Mouse (Mus musculus): ENCODE results near the gene Dgkb. TPM values are rescaled to one million over a fixed set of nuclear protein-coding genes. Genes with fewer than 3 reads are reported as not detected.

Gene Dgkb
- polyA plus RNA-seq, 1 experiment from 2014 or later, result 4.7 TPM

- WGBS, result 68% methylated on average over 3 of the region's 3 CpGs
- H3K4me3 ChIP-seq (ENCODE audit: low read depth, low read length), result no peak overlapping the region
- no peak for ATAC-seq (replicated peaks; ENCODE audit: low FRiP score, low TSS enrichment, low read depth)
- no peak for DNase-seq (ENCODE audit: low spot score)
- H3K4me1 ChIP-seq (replicated peaks; ENCODE audit: control insufficient read depth, insufficient read depth, low read length), result no peaks in the 10 kb centered on the region
- no peaks in the 10 kb centered on the region for H3K36me3 ChIP-seq (ENCODE audit: control insufficient read depth, insufficient read depth, low read length)
- no peak overlapping the region for H3K9ac ChIP-seq (ENCODE audit: low read length)
- H3K27ac ChIP-seq (ENCODE audit: low read depth), result no peak overlapping the region
- no peak overlapping the region for H3K4me2 ChIP-seq (ENCODE audit: low read length)
- no peaks in the 10 kb centered on the region for H3K9me3 ChIP-seq (ENCODE audit: control insufficient read depth, low read length)
- H3K27me3 ChIP-seq (replicated peaks; ENCODE audit: control insufficient read depth, insufficient read depth, low read length), result no peaks in the 10 kb centered on the region
Measured at GRCm38 (mm10) chr12:38303841-38304240, 486.3 kb downstream of the Dgkb start.

- no peak for ATAC-seq (replicated peaks; ENCODE audit: low FRiP score, low TSS enrichment, low read depth)
Measured at GRCm38 (mm10) chr12:38304245-38304644, 486.7 kb downstream of the Dgkb start.

GRCm38 (mm10) chr12:38309885-38310284, 492.4 kb downstream of the Dgkb start:
- Histone ChIP-seq H3K27ac (ENCODE audit: low read depth) (no peak overlapping the region), H3K9me3 (ENCODE audit: control insufficient read depth, low read length) (no peaks in the 10 kb centered on the region), H3K36me3 (ENCODE audit: control insufficient read depth, insufficient read depth, low read length) (no peaks in the 10 kb centered on the region), H3K4me2 (ENCODE audit: low read length) (no peak overlapping the region), H3K9ac (ENCODE audit: low read length) (no peak overlapping the region), H3K27me3 (replicated peaks; ENCODE audit: control insufficient read depth, insufficient read depth, low read length) (no peaks in the 10 kb centered on the region), H3K4me3 (ENCODE audit: low read depth, low read length) (no peak overlapping the region), H3K4me1 (replicated peaks; ENCODE audit: control insufficient read depth, insufficient read depth, low read length) (no peaks in the 10 kb centered on the region)
- ATAC-seq (replicated peaks; ENCODE audit: low FRiP score, low TSS enrichment, low read depth) (no peak), DNase-seq (ENCODE audit: low spot score) (no peak)

More at GRCm38 (mm10) chr12:38304245-38304644, 486.7 kb downstream of the Dgkb start:
- Histone ChIP-seq H3K27ac (ENCODE audit: low read depth) (no peak overlapping the region), H3K4me1 (replicated peaks; ENCODE audit: control insufficient read depth, insufficient read depth, low read length) (no peaks in the 10 kb centered on the region), H3K9me3 (ENCODE audit: control insufficient read depth, low read length) (no peaks in the 10 kb centered on the region), H3K27me3 (replicated peaks; ENCODE audit: control insufficient read depth, insufficient read depth, low read length) (no peaks in the 10 kb centered on the region), H3K4me2 (ENCODE audit: low read length) (no peak overlapping the region), H3K9ac (ENCODE audit: low read length) (no peak overlapping the region), H3K36me3 (ENCODE audit: control insufficient read depth, insufficient read depth, low read length) (no peaks in the 10 kb centered on the region), H3K4me3 (ENCODE audit: low read depth, low read length) (no peak overlapping the region)
- WGBS, result 85% methylated on average over 3 of the region's 3 CpGs
- DNase-seq (ENCODE audit: low spot score), result no peak

GRCm38 (mm10) chr12:38327729-38328271, 510.3 kb downstream of the Dgkb start:
- H3K36me3 ChIP-seq (ENCODE audit: control insufficient read depth, insufficient read depth, low read length), result no peaks in the 10 kb centered on the region
- no peak overlapping the region for H3K4me2 ChIP-seq (ENCODE audit: low read length)
- H3K27ac ChIP-seq (ENCODE audit: low read depth), result no peak overlapping the region
- H3K4me1 ChIP-seq (replicated peaks; ENCODE audit: control insufficient read depth, insufficient read depth, low read length), result no peaks in the 10 kb centered on the region
- ATAC-seq (replicated peaks; ENCODE audit: low FRiP score, low TSS enrichment, low read depth) (no peak), DNase-seq (ENCODE audit: low spot score) (no peak)
- H3K9me3 ChIP-seq (ENCODE audit: control insufficient read depth, low read length), result no peaks in the 10 kb centered on the region
- H3K27me3 ChIP-seq (replicated peaks; ENCODE audit: control insufficient read depth, insufficient read depth, low read length), result no peaks in the 10 kb centered on the region
- H3K9ac ChIP-seq (ENCODE audit: low read length), result no peak overlapping the region
- 97% methylated on average over 1 of the region's 1 CpGs for WGBS
- no peak overlapping the region for H3K4me3 ChIP-seq (ENCODE audit: low read depth, low read length)

- no peak for DNase-seq (ENCODE audit: low spot score)
- H3K9me3 ChIP-seq (ENCODE audit: control insufficient read depth, low read length), result no peaks in the 10 kb centered on the region
Measured at GRCm38 (mm10) chr12:38328779-38329178, 511.3 kb downstream of the Dgkb start.

GRCm38 (mm10) chr12:38342657-38343056, 525.1 kb downstream of the Dgkb start:
- 9% methylated on average over 6 of the region's 6 CpGs for WGBS
- Histone ChIP-seq H3K4me3 (ENCODE audit: low read depth, low read length) (no peak overlapping the region), H3K9ac (ENCODE audit: low read length) (no peak overlapping the region), H3K27me3 (replicated peaks; ENCODE audit: control insufficient read depth, insufficient read depth, low read length) (no peaks in the 10 kb centered on the region), H3K9me3 (ENCODE audit: control insufficient read depth, low read length) (no peaks in the 10 kb centered on the region), H3K4me1 (replicated peaks; ENCODE audit: control insufficient read depth, insufficient read depth, low read length) (no peaks in the 10 kb centered on the region), H3K36me3 (ENCODE audit: control insufficient read depth, insufficient read depth, low read length) (no peaks in the 10 kb centered on the region), H3K4me2 (ENCODE audit: low read length) (no peak overlapping the region), H3K27ac (ENCODE audit: low read depth) (no peak overlapping the region)
- DNase-seq (ENCODE audit: low spot score) (peak; percentile 72), ATAC-seq (replicated peaks; ENCODE audit: low FRiP score, low TSS enrichment, low read depth) (no peak)

More at GRCm38 (mm10) chr12:38328779-38329178, 511.3 kb downstream of the Dgkb start:
- no peaks in the 10 kb centered on the region for H3K27me3 ChIP-seq (replicated peaks; ENCODE audit: control insufficient read depth, insufficient read depth, low read length)
- H3K36me3 ChIP-seq (ENCODE audit: control insufficient read depth, insufficient read depth, low read length), result no peaks in the 10 kb centered on the region
- H3K27ac ChIP-seq (ENCODE audit: low read depth), result no peak overlapping the region
- no peak overlapping the region for H3K9ac ChIP-seq (ENCODE audit: low read length)
- ATAC-seq (replicated peaks; ENCODE audit: low FRiP score, low TSS enrichment, low read depth), result no peak
- H3K4me3 ChIP-seq (ENCODE audit: low read depth, low read length), result no peak overlapping the region
- H3K4me2 ChIP-seq (ENCODE audit: low read length), result no peak overlapping the region
- H3K4me1 ChIP-seq (replicated peaks; ENCODE audit: control insufficient read depth, insufficient read depth, low read length), result no peaks in the 10 kb centered on the region

- Histone ChIP-seq H3K27me3 (replicated peaks; ENCODE audit: control insufficient read depth, insufficient read depth, low read length) (no peaks in the 10 kb centered on the region), H3K9me3 (ENCODE audit: control insufficient read depth, low read length) (no peaks in the 10 kb centered on the region), H3K27ac (ENCODE audit: low read depth) (no peak overlapping the region), H3K4me3 (ENCODE audit: low read depth, low read length) (no peak overlapping the region), H3K4me2 (ENCODE audit: low read length) (no peak overlapping the region), H3K36me3 (ENCODE audit: control insufficient read depth, insufficient read depth, low read length) (no peaks in the 10 kb centered on the region), H3K4me1 (replicated peaks; ENCODE audit: control insufficient read depth, insufficient read depth, low read length) (no peaks in the 10 kb centered on the region), H3K9ac (ENCODE audit: low read length) (no peak overlapping the region)
- DNase-seq (ENCODE audit: low spot score) (no peak), ATAC-seq (replicated peaks; ENCODE audit: low FRiP score, low TSS enrichment, low read depth) (no peak)
- 82% methylated on average over 3 of the region's 3 CpGs for WGBS
Measured at GRCm38 (mm10) chr12:38352481-38352880, 535.0 kb downstream of the Dgkb start.

- Histone ChIP-seq H3K4me2 (ENCODE audit: low read length) (no peak overlapping the region), H3K36me3 (ENCODE audit: control insufficient read depth, insufficient read depth, low read length) (no peaks in the 10 kb centered on the region), H3K9ac (ENCODE audit: low read length) (no peak overlapping the region), H3K4me1 (replicated peaks; ENCODE audit: control insufficient read depth, insufficient read depth, low read length) (no peaks in the 10 kb centered on the region), H3K27me3 (replicated peaks; ENCODE audit: control insufficient read depth, insufficient read depth, low read length) (no peaks in the 10 kb centered on the region), H3K9me3 (ENCODE audit: control insufficient read depth, low read length) (no peaks in the 10 kb centered on the region), H3K27ac (ENCODE audit: low read depth) (no peak overlapping the region), H3K4me3 (ENCODE audit: low read depth, low read length) (no peak overlapping the region)
- 88% methylated on average over 1 of the region's 1 CpGs for WGBS
- DNase-seq (ENCODE audit: low spot score) (no peak), ATAC-seq (replicated peaks; ENCODE audit: low FRiP score, low TSS enrichment, low read depth) (no peak)
Measured at GRCm38 (mm10) chr12:38356386-38356785, 538.9 kb downstream of the Dgkb start.

GRCm38 (mm10) chr12:38361491-38361890, 544.0 kb downstream of the Dgkb start:
- Histone ChIP-seq H3K4me1 (replicated peaks; ENCODE audit: control insufficient read depth, insufficient read depth, low read length) (no peaks in the 10 kb centered on the region), H3K9ac (ENCODE audit: low read length) (no peak overlapping the region), H3K27ac (ENCODE audit: low read depth) (no peak overlapping the region), H3K4me2 (ENCODE audit: low read length) (no peak overlapping the region), H3K27me3 (replicated peaks; ENCODE audit: control insufficient read depth, insufficient read depth, low read length) (no peaks in the 10 kb centered on the region), H3K4me3 (ENCODE audit: low read depth, low read length) (no peak overlapping the region), H3K9me3 (ENCODE audit: control insufficient read depth, low read length) (no peaks in the 10 kb centered on the region), H3K36me3 (ENCODE audit: control insufficient read depth, insufficient read depth, low read length) (no peaks in the 10 kb centered on the region)
- ATAC-seq (replicated peaks; ENCODE audit: low FRiP score, low TSS enrichment, low read depth) (no peak), DNase-seq (ENCODE audit: low spot score) (no peak)
- WGBS, result 94% methylated on average over 4 of the region's 4 CpGs

Data from intestine, embryonic 14.5 days (tissue).